Mouse (Mus musculus) cerebellum, adult 18-20 months (tissue): Measurements from ENCODE around the gene Cct8.

ENCODE experiments used
- DNase-seq, 2 experiments: peaks; one replicate each; pipeline ENCODE4 v3.0.0; 2021

Gene Cct8

GRCm38 (mm10) chr16:87444071-87444470 is 51.6 kb downstream of the Cct8 start:
- no peak for DNase-seq

DNA sequence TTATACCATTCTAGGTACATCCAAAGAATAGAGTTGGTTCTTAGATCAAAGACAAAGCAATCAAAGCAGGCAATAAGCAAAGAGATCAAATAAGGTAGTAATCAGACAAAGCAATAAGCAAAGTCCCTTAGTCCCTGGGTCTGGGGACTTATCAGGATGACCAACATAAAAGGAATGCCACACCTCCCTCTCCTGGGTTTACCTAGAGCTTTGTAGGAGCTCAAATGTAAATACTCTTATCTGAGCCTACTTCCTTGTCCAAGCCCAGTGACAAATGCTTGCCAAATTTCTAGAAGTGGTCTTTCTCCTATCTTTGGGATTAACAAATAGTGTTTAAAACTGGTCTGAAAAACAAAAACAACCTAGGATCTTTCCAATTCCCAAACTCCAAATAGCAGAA is 52.4 kb downstream of the Cct8 start:
- DNase-seq = no peak

GRCm38 (mm10) chr16:87442291-87442690 is 53.4 kb downstream of the Cct8 start:
- no peak for DNase-seq

GRCm38 (mm10) chr16:87441089-87441488 is 54.6 kb downstream of the Cct8 start:
- peak in 1 of 2 experiments; percentile 39 for DNase-seq

GRCm38 (mm10) chr16:87440184-87440686 is 55.4 kb downstream of the Cct8 start, which contains the start of gene Rwdd2b:
Rwdd2b (minus strand) TSS chr16:87440573.
- peak; percentile 93 to 95 for DNase-seq

- DNase-seq = no peak
Observed at GRCm38 (mm10) chr16:87438697-87439096, 57.0 kb downstream of the Cct8 start.

DNA sequence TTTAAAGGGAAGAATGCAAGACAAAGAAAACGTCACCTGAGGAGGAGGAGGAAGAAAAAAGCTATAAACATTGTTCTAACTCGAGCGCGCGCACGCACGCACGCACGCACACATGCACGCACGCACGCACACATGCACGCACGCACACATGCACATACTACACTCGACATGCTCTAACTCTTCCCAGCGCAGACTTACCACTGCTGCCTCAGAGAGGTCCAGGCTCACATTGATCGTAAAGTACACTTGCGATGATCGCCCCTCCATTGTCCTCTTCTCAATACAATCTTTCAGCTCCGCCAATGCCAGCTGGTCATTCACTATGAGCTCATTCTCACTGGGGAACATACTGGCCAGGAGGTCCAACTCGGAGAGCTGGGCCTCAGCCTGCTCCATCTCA is 58.6 kb downstream of the Cct8 start:
- no peak for DNase-seq

- DNase-seq = no peak
Observed at GRCm38 (mm10) chr16:87435411-87436205, 60.1 kb downstream of the Cct8 start.

GRCm38 (mm10) chr16:87434946-87435345 is 60.7 kb downstream of the Cct8 start:
- no peak for DNase-seq

DNA sequence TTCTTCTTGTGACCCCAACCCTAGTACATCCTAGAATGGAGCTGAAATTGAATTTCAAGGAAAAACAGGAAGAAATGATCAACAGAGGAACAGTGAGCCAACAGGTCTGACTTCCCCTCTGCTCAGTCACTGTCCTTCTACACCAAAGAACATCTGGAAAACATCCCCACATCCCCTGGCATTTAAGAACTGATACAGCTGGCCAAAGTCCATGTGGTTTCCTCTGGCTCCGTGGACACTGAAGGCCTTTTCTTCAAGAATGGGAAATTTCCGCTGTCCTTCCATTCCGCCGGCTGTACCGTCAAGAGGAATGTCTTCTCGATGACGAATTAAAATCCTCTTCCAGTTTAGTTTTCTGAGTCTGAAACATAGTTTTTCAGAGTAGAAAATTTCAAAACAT is 61.4 kb downstream of the Cct8 start:
- no peak for DNase-seq
